Mouse (Mus musculus) CH12.LX (cell line): ENCODE results near the gene Dicer1. TPM values are rescaled to one million over a fixed set of nuclear protein-coding genes. Genes with fewer than 3 reads are reported as not detected.

Experiments used
- DNase-seq: peaks from one replicate; pipeline ENCODE4 v3.0.0-alpha.2; 2013; ENCODE audit errors: extremely low read depth
- H3K27ac ChIP-seq: 2 replicates; pipeline ENCODE4 v1.5.1; 2012; ENCODE audit warnings: low read depth, mild to moderate bottlenecking, control low read depth, moderate library complexity; ENCODE audit not compliant: insufficient read depth
- H3K27me3 ChIP-seq: replicated peaks from 2 replicates; pipeline ENCODE3; 2012; ENCODE audit warnings: inconsistent platforms
- H3K36me3 ChIP-seq, 2 experiments: replicated peaks in 1 of 2; 2 replicates each; pipeline versions ENCODE3 to v1.6.1; 2012; ENCODE audit warnings: inconsistent platforms in 1 of 2, low read length in 1 of 2, mild to moderate bottlenecking in 1 of 2, mixed read lengths in 1 of 2, moderate library complexity in 1 of 2; ENCODE audit not compliant: control insufficient read depth in 1 of 2, insufficient read depth in 1 of 2
- H3K4me1 ChIP-seq, 2 experiments: 2 replicates each; pipeline ENCODE4 v1.6.1; 2012; ENCODE audit warnings: inconsistent platforms in 1 of 2, moderate library complexity in 1 of 2; ENCODE audit not compliant: insufficient read depth in 2 of 2, control insufficient read depth in 1 of 2
- H3K4me2 ChIP-seq: 2 replicates; pipeline ENCODE4 v1.6.1; 2012; ENCODE audit warnings: low read depth, mild to moderate bottlenecking, control low read depth; ENCODE audit not compliant: poor library complexity, insufficient read depth, severe bottlenecking
- H3K4me3 ChIP-seq, 3 experiments: fragments of 150-350 bp in 1 of 3; sonication (generic) in 1 of 3; replicated peaks in 1 of 3; 2 replicates each; pipeline versions ENCODE3 to v1.5.1; 2011 to 2012; ENCODE audit warnings: low read depth in 2 of 3, low read length in 2 of 3, mild to moderate bottlenecking in 2 of 3, moderate library complexity in 2 of 3, control low read depth in 1 of 3, improper control_type of control experiment in 1 of 3, inconsistent platforms in 1 of 3, mixed read lengths in 1 of 3; ENCODE audit not compliant: poor library complexity in 1 of 3
- H3K79me2 ChIP-seq: replicated peaks from 2 replicates; pipeline ENCODE4 v1.6.1; 2012; ENCODE audit warnings: mild to moderate bottlenecking, moderate library complexity; ENCODE audit not compliant: control insufficient read depth, poor library complexity, insufficient read depth, severe bottlenecking; ENCODE audit errors: extremely low read depth
- H3K9ac ChIP-seq: 2 replicates; pipeline ENCODE4 v1.6.1; 2012; ENCODE audit warnings: low read depth, mild to moderate bottlenecking, control low read depth, moderate library complexity; ENCODE audit not compliant: insufficient read depth
- H3K9me3 ChIP-seq: replicated peaks from 2 replicates; pipeline ENCODE3; 2012; ENCODE audit warnings: low read length, inconsistent platforms, mixed read lengths
- BHLHE40 ChIP-seq: IDR thresholded peaks from 2 replicates; pipeline ENCODE4 v1.6.1; 2011; ENCODE audit warnings: mild to moderate bottlenecking, low read depth, low read length, improper control_type of control experiment
- CTCF ChIP-seq, 2 experiments: IDR thresholded peaks in 1 of 2; conservative IDR thresholded peaks in 1 of 2; 2 replicates each; pipeline ENCODE4 v1.5.1; 2011 to 2012; ENCODE audit warnings: low read depth in 2 of 2, low read length in 2 of 2, improper control_type of control experiment in 1 of 2, inconsistent platforms in 1 of 2, mild to moderate bottlenecking in 1 of 2, moderate library complexity in 1 of 2
- EP300 ChIP-seq: IDR thresholded peaks from 2 replicates; pipeline ENCODE4 v1.6.1; 2011; ENCODE audit warnings: low read length, improper control_type of control experiment
- ETS1 ChIP-seq: conservative IDR thresholded peaks from 2 replicates; pipeline ENCODE4 v1.6.1; 2012; ENCODE audit warnings: low read depth, mild to moderate bottlenecking, inconsistent platforms, low read length, improper control_type of control experiment, moderate library complexity
- JUN ChIP-seq: IDR thresholded peaks from 2 replicates; pipeline ENCODE4 v1.6.1; 2011; ENCODE audit warnings: low read depth, mild to moderate bottlenecking, low read length, improper control_type of control experiment, moderate library complexity; ENCODE audit not compliant: insufficient read depth
- KAT2A ChIP-seq: IDR thresholded peaks from 2 replicates; pipeline ENCODE4 v1.6.1; 2012; ENCODE audit warnings: low read length, improper control_type of control experiment, inconsistent platforms; ENCODE audit not compliant: insufficient replicate concordance
- MAX ChIP-seq: IDR thresholded peaks from 2 replicates; pipeline ENCODE4 v1.6.1; 2011; ENCODE audit warnings: low read length, improper control_type of control experiment
- MAZ ChIP-seq: IDR thresholded peaks from 2 replicates; pipeline ENCODE4 v1.6.1; 2012; ENCODE audit warnings: low read depth, mild to moderate bottlenecking, inconsistent platforms, low read length, improper control_type of control experiment, moderate library complexity
- MEF2A ChIP-seq: IDR thresholded peaks from 2 replicates; pipeline ENCODE4 v1.6.1; 2014; ENCODE audit warnings: low read depth, mild to moderate bottlenecking, inconsistent platforms, low read length, improper control_type of control experiment, borderline replicate concordance
- NRF1 ChIP-seq: IDR thresholded peaks from 2 replicates; pipeline ENCODE4 v1.6.1; 2014; ENCODE audit warnings: low read depth, mild to moderate bottlenecking, inconsistent platforms, low read length, improper control_type of control experiment, moderate library complexity
- PAX5 ChIP-seq: IDR thresholded peaks from 2 replicates; pipeline ENCODE4 v1.6.1; 2012; ENCODE audit warnings: low read length, inconsistent platforms, mixed read lengths
- POLR2AphosphoS2 ChIP-seq: IDR thresholded peaks from 2 replicates; pipeline ENCODE4 v1.6.1; 2011; ENCODE audit warnings: low read depth, low read length, improper control_type of control experiment
- RAD21 ChIP-seq: IDR thresholded peaks from 2 replicates; pipeline ENCODE4 v1.6.1; 2011; ENCODE audit warnings: low read depth, mild to moderate bottlenecking, low read length, improper control_type of control experiment, moderate library complexity
- RCOR1 ChIP-seq: conservative IDR thresholded peaks from 2 replicates; pipeline ENCODE4 v1.6.1; 2012; ENCODE audit warnings: low read depth, mild to moderate bottlenecking, inconsistent platforms, low read length, improper control_type of control experiment
- SMC3 ChIP-seq: IDR thresholded peaks from 2 replicates; pipeline ENCODE4 v1.6.1; 2011; ENCODE audit warnings: low read depth, low read length, improper control_type of control experiment
- TBP ChIP-seq: conservative IDR thresholded peaks from 2 replicates; pipeline ENCODE4 v1.6.1; 2011; ENCODE audit warnings: low read depth, low read length, improper control_type of control experiment
- TCF12 ChIP-seq: IDR thresholded peaks from 2 replicates; pipeline ENCODE4 v1.6.1; 2014; ENCODE audit warnings: low read depth, mild to moderate bottlenecking, inconsistent platforms, low read length, improper control_type of control experiment
- UBTF ChIP-seq: IDR thresholded peaks from 2 replicates; pipeline ENCODE4 v1.6.1; 2012; ENCODE audit warnings: low read depth, mild to moderate bottlenecking, inconsistent platforms, low read length, improper control_type of control experiment, moderate library complexity
- ZC3H11A ChIP-seq: IDR thresholded peaks from 2 replicates; pipeline ENCODE4 v1.6.1; 2012; ENCODE audit warnings: low read depth, mild to moderate bottlenecking, inconsistent platforms, low read length, improper control_type of control experiment
- ZKSCAN1 ChIP-seq: IDR thresholded peaks from 2 replicates; pipeline ENCODE4 v1.6.1; 2012; ENCODE audit warnings: low read depth, inconsistent platforms, low read length, improper control_type of control experiment, borderline replicate concordance
- ZMIZ1 ChIP-seq: IDR thresholded peaks from 2 replicates; pipeline ENCODE4 v1.6.1; 2012; ENCODE audit warnings: low read depth, mild to moderate bottlenecking, inconsistent platforms, low read length, improper control_type of control experiment
- ZNF384 ChIP-seq: IDR thresholded peaks from 2 replicates; pipeline ENCODE4 v1.6.1; 2012; ENCODE audit warnings: low read depth, low read length, improper control_type of control experiment, inconsistent platforms
- dilution Hi-C: fragments of 300-500 bp; cut with MboI; formaldehyde crosslinking; loops from 2 replicates; pipeline ENCODE4 v1.14.3; 2020; ENCODE audit warnings: low sequenced_read_pairs; ENCODE audit not compliant: extremely low pct_unique_long_range_greater_than_20kb, extremely low pct_ligation_motif_present
- in situ Hi-C: fragments of 300-500 bp; cut with MboI; formaldehyde crosslinking; loops from 3 replicates; pipeline ENCODE4 v1.14.3; 2019; ENCODE audit warnings: low sequenced_read_pairs, low pct_ligation_motif_present, low pct_unique_long_range_greater_than_20kb, mixed read lengths
- polyA plus RNA-seq: library from polyadenylated mRNA; unstranded; fragments of >175 nt; gene quantifications from 2 replicates; pipeline ENCODE4 v1.2.1, GENCODE M21; 2012; ENCODE audit warnings: low read depth; ENCODE audit not compliant: insufficient read length
- total RNA-seq, 2 experiments: library from RNA; depleted of rRNA; stranded (reverse); fragments of 300-350 nt in 1 of 2; fragments of >200 nt in 1 of 2; gene quantifications; 2 replicates each; pipeline ENCODE4 v1.2.3; 2012 to 2014

Dicer1 gene
- total and polyA plus RNA-seq, 3 experiments: 22.0 to 41.1 (median 23.2) TPM

- no peaks in the 10 kb centered on the region for H3K9me3 ChIP-seq
- H3K4me1 ChIP-seq: no peaks in the 10 kb centered on the region
- no peak overlapping the region for H3K9ac ChIP-seq
- DNase-seq: peak; percentile 9
- no peak overlapping the region for H3K27ac ChIP-seq
- no peak for TF ChIP-seq ZNF384
- TF ChIP-seq ETS1: no peak
- peak in 1 of 2 experiments; percentile 56; a peak in 2 of 4 replicates for TF ChIP-seq CTCF (conservative IDR thresholded peaks at IDR 0.05 in 1 of 2, IDR thresholded peaks at IDR 0.05 in 1 of 2; ENCODE audit: low read depth in 2 of 2, low read length in 2 of 2)
- peak; percentile 43 for TF ChIP-seq SMC3
- in situ Hi-C loops (no loop called here), dilution Hi-C loops (no loop called here)
- no peak overlapping the region for H3K4me3 ChIP-seq
- no peaks in the 10 kb centered on the region for H3K79me2 ChIP-seq
- peaks cover 64 to 93% of the 10 kb centered on the region in 2 experiments for H3K36me3 ChIP-seq
- no peak overlapping the region for H3K4me2 ChIP-seq
- H3K27me3 ChIP-seq: no peaks in the 10 kb centered on the region
Measured at GRCm38 (mm10) chr12:104699753-104700152, 52.0 kb downstream of the Dicer1 start.

DNA sequence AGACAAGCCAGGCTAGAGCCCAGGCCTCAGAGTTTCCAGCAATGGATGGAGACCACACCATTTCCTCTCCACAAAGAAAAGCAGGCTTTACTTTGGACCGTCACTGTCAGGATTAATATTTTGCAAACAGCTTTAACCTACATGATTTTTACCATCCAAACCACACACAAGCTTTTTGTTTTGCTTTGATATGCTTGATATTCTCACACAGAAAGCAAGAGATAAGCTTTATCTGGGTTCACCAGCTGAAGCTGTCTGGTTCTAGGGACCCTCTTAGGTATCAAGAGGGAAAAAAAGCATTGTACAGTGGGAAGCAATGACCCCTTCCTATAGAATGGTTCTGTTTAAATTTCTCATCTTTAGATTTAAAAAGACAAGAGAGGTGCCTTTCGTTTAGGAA, 56.2 kb downstream of the Dicer1 start:
- H3K4me3 ChIP-seq: no peak overlapping the region
- no peak overlapping the region for H3K4me2 ChIP-seq
- no peaks in the 10 kb centered on the region for H3K9me3 ChIP-seq
- H3K9ac ChIP-seq: no peak overlapping the region
- no peak for DNase-seq
- H3K27me3 ChIP-seq: no peaks in the 10 kb centered on the region
- H3K36me3 ChIP-seq: peaks cover 53 to 92% of the 10 kb centered on the region in 2 experiments
- dilution Hi-C loops (no loop called here), in situ Hi-C loops (no loop called here)
- no peak for TF ChIP-seq MEF2A
- TF ChIP-seq RCOR1: no peak
- TF ChIP-seq CTCF (conservative IDR thresholded peaks at IDR 0.05 in 1 of 2, IDR thresholded peaks at IDR 0.05 in 1 of 2; ENCODE audit: low read depth in 2 of 2, low read length in 2 of 2): no peak
- no peak for TF ChIP-seq MAX
- no peak for TF ChIP-seq PAX5
- no peak for TF ChIP-seq TCF12
- no peak for TF ChIP-seq JUN
- no peak for TF ChIP-seq RAD21
- TF ChIP-seq EP300: no peak
- no peak for TF ChIP-seq ZC3H11A
- TF ChIP-seq ZMIZ1: no peak
- no peak for TF ChIP-seq SMC3
- no peak for TF ChIP-seq ZKSCAN1
- TF ChIP-seq BHLHE40: no peak
- TF ChIP-seq NRF1: no peak
- no peak for TF ChIP-seq MAZ
- TF ChIP-seq UBTF: no peak
- no peak for TF ChIP-seq TBP
- no peak for TF ChIP-seq POLR2AphosphoS2
- no peak for TF ChIP-seq KAT2A
- no peaks in the 10 kb centered on the region for H3K79me2 ChIP-seq
- H3K27ac ChIP-seq: no peak overlapping the region
- H3K4me1 ChIP-seq: no peaks in the 10 kb centered on the region
